Mouse (Mus musculus) bone marrow, adult 2 months (tissue): Measurements from ENCODE around the gene Txk.

Source experiments
- CTCF ChIP-seq: fragments of 200-500 bp; IDR thresholded peaks from 2 replicates; pipeline ENCODE4 v1.5.1; 2011; ENCODE audit warnings: low read length, control low read depth; ENCODE audit not compliant: control insufficient read depth, insufficient read depth
- POLR2A ChIP-seq: fragments of 200-500 bp; IDR thresholded peaks from 2 replicates; pipeline ENCODE4 v1.6.1; 2011; ENCODE audit warnings: low read depth, mild to moderate bottlenecking, control low read depth, low read length, borderline replicate concordance; ENCODE audit not compliant: control insufficient read depth

GRCm38 (mm10) chr5:72689556-72689955, 63.0 kb downstream of the Txk start:
- TF ChIP-seq POLR2A (no peak), CTCF (no peak)
